In the genomic region with DNA sequence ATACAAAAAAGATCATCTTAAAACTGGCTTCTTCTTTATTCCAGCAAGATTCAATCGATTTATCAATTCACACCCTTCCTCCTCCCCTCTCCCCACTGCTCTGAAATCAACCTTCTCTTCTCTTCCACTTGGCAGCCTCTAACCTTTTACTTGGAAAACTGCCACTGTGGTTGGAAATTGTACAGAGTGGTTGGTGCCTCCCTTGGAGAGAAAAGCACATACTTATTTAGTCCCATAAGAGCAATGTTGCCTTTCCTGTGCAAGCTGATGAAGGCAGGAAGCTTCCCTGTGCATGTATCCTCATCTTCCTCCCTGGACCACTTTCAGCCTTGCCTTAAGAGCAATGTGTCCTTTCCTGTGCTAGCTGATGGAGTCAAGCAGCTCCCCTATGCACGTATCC, we compare ENCODE assay signal across 8 mouse cellular contexts. TPM values are rescaled to one million over a fixed set of nuclear protein-coding genes. Genes with fewer than 3 reads are reported as not detected.
DNase-seq lines count a peak whose midpoint lies in the region; ATAC-seq lines count a peak whose summit lies in the region.

No protein-coding gene starts in this region.

- no peak overlapping the region for H3K4me2 ChIP-seq in liver, embryonic 11.5 days

- no peak overlapping the region for H3K27ac ChIP-seq in liver, embryonic 11.5 days (ENCODE audit: low read depth, low read length)

- H3K9me3 ChIP-seq in liver, embryonic 11.5 days (ENCODE audit: control insufficient read depth, low read length): no peaks in the 10 kb centered on the region

- no peak for ATAC-seq in granulocyte monocyte progenitor cell, adult 5-6 weeks (replicated peaks; ENCODE audit: poor library complexity, severe bottlenecking)
- no peak for ATAC-seq in liver, embryonic 11.5 days (replicated peaks; ENCODE audit: low FRiP score)

- peak; percentile 38 to 91 for DNase-seq in adrenal gland, adult (ENCODE audit: inconsistent age in 2 of 2, low spot score in 1 of 2)
- no peak for DNase-seq in adrenal gland, postnatal 4 days (ENCODE audit: low spot score in 2 of 2)
- peak; percentile 22 to 69 for DNase-seq in left cerebral cortex, postnatal 10 days (ENCODE audit: extremely low spot score in 1 of 2, low spot score in 2 of 2)
- DNase-seq in left cerebral cortex, adult 11 months (ENCODE audit: low spot score): no peak
- peak; percentile 58 to 70 for DNase-seq in cerebellum, postnatal 25 days
- DNase-seq in layer of hippocampus, adult 9-11 months: peak; percentile 53
- DNase-seq in liver, embryonic 11.5 days (ENCODE audit: low spot score): no peak

- no peaks in the 10 kb centered on the region for H3K36me3 ChIP-seq in liver, embryonic 11.5 days (ENCODE audit: control insufficient read depth, insufficient read depth, low read length)

- H3K27me3 ChIP-seq in liver, embryonic 11.5 days (replicated peaks; ENCODE audit: control insufficient read depth, insufficient read depth, low read length): no peaks in the 10 kb centered on the region

- no peak overlapping the region for H3K9ac ChIP-seq in liver, embryonic 11.5 days (ENCODE audit: low read depth, low read length)

- no peaks in the 10 kb centered on the region for H3K4me1 ChIP-seq in liver, embryonic 11.5 days (replicated peaks; ENCODE audit: control insufficient read depth, insufficient read depth, low read length)

- intact Hi-C loops in left cerebral cortex, postnatal 10 days (cut with DNase I): no loop called here

- WGBS in liver, embryonic 11.5 days: 75% methylated on average over 2 of the region's 2 CpGs

- H3K4me3 ChIP-seq in liver, embryonic 11.5 days (ENCODE audit: low read depth, low read length): no peak overlapping the region

RNA-seq across cellular contexts. Expression of a gene that starts 3.4 kb away (rescaled TPM):
- total RNA-seq in adrenal gland, postnatal 4 days (2021): under 1 TPM; 0.56 to 0.68 TPM
- 1 to 10 TPM; 2.1 to 2.3 TPM for total RNA-seq in left cerebral cortex, postnatal 10 days (2021)
- total RNA-seq in granulocyte monocyte progenitor cell, adult 5-6 weeks (2014; fragmentation: Nextera tagmentation): not detected in 2 replicates
- 0.46 and 0.56 TPM in 2 replicates for total RNA-seq in granulocyte monocyte progenitor cell, adult 5-6 weeks (2017)
- 0.07 and 0.13 TPM in 2 replicates for polyA plus RNA-seq in liver, embryonic 11.5 days (2014; fragmentation: Nextera tagmentation; extraction: Ambion mirVana)

RNA-seq across cellular contexts. Expression of a gene that starts 9.4 kb away (rescaled TPM):
- total RNA-seq in adrenal gland, postnatal 4 days (2021): 1 to 10 TPM; 1.5 to 2.0 TPM
- total RNA-seq in left cerebral cortex, postnatal 10 days (2021): under 1 TPM; 0.21 to 0.51 TPM
- total RNA-seq in granulocyte monocyte progenitor cell, adult 5-6 weeks (2014; fragmentation: Nextera tagmentation): not detected in 2 replicates
- total RNA-seq in granulocyte monocyte progenitor cell, adult 5-6 weeks (2017): not detected in 2 replicates
- polyA plus RNA-seq in liver, embryonic 11.5 days (2014; fragmentation: Nextera tagmentation; extraction: Ambion mirVana): not detected in 2 replicates

RNA-seq across cellular contexts. Expression of a gene that starts 15.0 kb away (rescaled TPM):
- total RNA-seq in adrenal gland, postnatal 4 days (2021): 1 to 10 TPM; 3.9 to 4.2 TPM
- total RNA-seq in left cerebral cortex, postnatal 10 days (2021): under 1 TPM; 0.41 to 0.71 TPM
- not detected in 2 replicates for total RNA-seq in granulocyte monocyte progenitor cell, adult 5-6 weeks (2014; fragmentation: Nextera tagmentation)
- 1.1 and 3.5 TPM in 2 replicates for total RNA-seq in granulocyte monocyte progenitor cell, adult 5-6 weeks (2017)
- polyA plus RNA-seq in liver, embryonic 11.5 days (2014; fragmentation: Nextera tagmentation; extraction: Ambion mirVana): 0.39 and 0.62 TPM in 2 replicates

RNA-seq across cellular contexts. Expression of a gene that starts 42.2 kb away (rescaled TPM):
- under 1 TPM in 1 of 2 experiments, not detected in 1; 0.20 TPM for total RNA-seq in adrenal gland, postnatal 4 days (2021)
- total RNA-seq in left cerebral cortex, postnatal 10 days (2021): under 1 TPM; 0.30 to 0.47 TPM
- not detected in 2 replicates for total RNA-seq in granulocyte monocyte progenitor cell, adult 5-6 weeks (2014; fragmentation: Nextera tagmentation)
- total RNA-seq in granulocyte monocyte progenitor cell, adult 5-6 weeks (2017): 0.04 and 1.3 TPM in 2 replicates
- not detected in 2 replicates for polyA plus RNA-seq in liver, embryonic 11.5 days (2014; fragmentation: Nextera tagmentation; extraction: Ambion mirVana)

RNA-seq across cellular contexts. Expression of a gene that starts 42.3 kb away (rescaled TPM):
- 1 to 10 TPM; 1.2 to 1.7 TPM for total RNA-seq in adrenal gland, postnatal 4 days (2021)
- total RNA-seq in left cerebral cortex, postnatal 10 days (2021): under 1 TPM in 1 of 2 experiments, not detected in 1; 0.13 TPM
- total RNA-seq in granulocyte monocyte progenitor cell, adult 5-6 weeks (2014; fragmentation: Nextera tagmentation): 0.15 TPM in 1 of 2 replicates, not detected in the other
- total RNA-seq in granulocyte monocyte progenitor cell, adult 5-6 weeks (2017): 0.05 and 0.73 TPM in 2 replicates
- 0.13 and 0.14 TPM in 2 replicates for polyA plus RNA-seq in liver, embryonic 11.5 days (2014; fragmentation: Nextera tagmentation; extraction: Ambion mirVana)

Comparison
In these comparisons a context has a peak if more than half of its experiments do, and no peak if none do; other contexts are left out.
1. DNase-seq: peak in adrenal gland, adult (2 of 2), left cerebral cortex, postnatal 10 days (2 of 2), cerebellum, postnatal 25 days (2 of 2) and layer of hippocampus, adult 9-11 months (single experiment); none in adrenal gland, postnatal 4 days (0 of 2), left cerebral cortex, adult 11 months (single experiment) and liver, embryonic 11.5 days (single experiment).